In the genomic region with DNA sequence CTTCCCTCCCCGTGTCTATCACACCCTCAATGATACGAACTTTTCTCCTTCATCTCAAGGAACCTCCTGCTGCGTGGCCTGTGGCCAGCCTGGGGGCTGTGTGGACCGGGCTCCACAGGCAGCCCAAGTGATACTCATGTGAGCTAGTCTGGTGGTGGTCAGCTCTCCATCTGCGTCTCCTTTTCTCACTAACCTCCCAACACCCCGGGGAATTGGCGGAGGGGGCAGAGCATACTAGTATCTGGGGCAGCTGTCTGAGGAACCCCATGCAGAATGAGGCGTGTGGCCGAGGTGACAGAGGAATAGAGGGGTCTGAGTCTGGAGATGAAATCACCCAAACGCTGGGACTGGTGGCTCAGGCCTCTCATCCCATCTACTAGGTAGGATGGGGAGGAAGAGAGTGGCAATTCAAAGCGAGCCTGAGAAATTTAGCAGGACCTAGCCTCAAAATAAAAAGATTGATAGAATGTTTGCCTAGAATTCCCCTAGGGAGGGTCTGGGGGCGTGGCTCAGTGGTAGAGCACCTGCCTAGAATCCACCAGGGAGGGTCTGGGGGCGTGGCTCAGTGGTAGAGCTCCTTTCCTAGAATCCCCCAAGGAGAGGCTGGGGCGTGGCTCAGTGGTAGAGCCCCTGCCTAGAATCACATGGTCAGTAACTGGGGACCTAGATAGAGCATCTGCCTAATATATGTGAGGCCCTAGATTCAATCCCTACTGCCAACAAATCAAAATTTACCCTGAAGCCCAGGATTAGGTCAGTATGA, we compare ENCODE assay signal across 27 mouse cellular contexts. TPM values are rescaled to one million over a fixed set of nuclear protein-coding genes. Genes with fewer than 3 reads are reported as not detected.
DNase-seq lines count a peak whose midpoint lies in the region; ATAC-seq and TF ChIP-seq lines count a peak whose summit lies in the region.
"Had no signal": no experiment of that assay in that cellular context is flagged by ENCODE, and none has a peak within 500 bp of the region (broad histone marks: within the 10 kb centered on the region; RNA-seq: fewer than 3 reads in every experiment).

No protein-coding gene starts in this region.

- no peaks in the 10 kb centered on the region for H3K9me3 ChIP-seq in hindbrain, embryonic 12.5 days (replicated peaks)
- H3K9me3 ChIP-seq in hindbrain, postnatal 0 days (ENCODE audit: low read length) = no peaks in the 10 kb centered on the region
- H3K9me3 ChIP-seq in neural tube, embryonic 13.5 days = no peaks in the 10 kb centered on the region
- H3K9me3 ChIP-seq in hindbrain, embryonic 16.5 days (ENCODE audit: control insufficient read depth, low read length) = no peaks in the 10 kb centered on the region
- no peaks in the 10 kb centered on the region for H3K9me3 ChIP-seq in neural tube, embryonic 15.5 days (replicated peaks)
- no peaks in the 10 kb centered on the region for H3K9me3 ChIP-seq in kidney, embryonic 14.5 days (ENCODE audit: control insufficient read depth, low read length)
- H3K9me3 ChIP-seq: embryonic facial prominence, embryonic 15.5 days; forebrain, embryonic 12.5 days; heart, embryonic 12.5 days; liver, embryonic 12.5 days; megakaryocyte, embryonic 14.5 days had no signal

- H3K4me3 ChIP-seq in hindbrain, embryonic 12.5 days = peak overlapping the region; percentile 45; the same call in 1 of the 2 replicates
- H3K4me3 ChIP-seq in hindbrain, postnatal 0 days (ENCODE audit: low read length) = no peak overlapping the region
- 0 out of 2 replicates have a peak overlapping the region, but pooled peaks have one; percentile 45 for H3K4me3 ChIP-seq in neural tube, embryonic 13.5 days
- H3K4me3 ChIP-seq in hindbrain, embryonic 16.5 days (ENCODE audit: low read length) = no peak overlapping the region; the same call in 1 of the 2 replicates
- H3K4me3 ChIP-seq in neural tube, embryonic 15.5 days (replicated peaks) = no peak overlapping the region
- H3K4me3 ChIP-seq in kidney, embryonic 14.5 days (ENCODE audit: low read length) = no peak overlapping the region
- H3K4me3 ChIP-seq: liver, embryonic 12.5 days; megakaryocyte, embryonic 14.5 days had no signal

- 60% methylated on average over 14 of the region's 14 CpGs for WGBS in hindbrain, embryonic 12.5 days
- WGBS in hindbrain, postnatal 0 days = 66% methylated on average over 14 of the region's 14 CpGs
- WGBS in neural tube, embryonic 13.5 days = 62% methylated on average over 14 of the region's 14 CpGs
- 63% methylated on average over 14 of the region's 14 CpGs for WGBS in hindbrain, embryonic 16.5 days
- 75% methylated on average over 14 of the region's 14 CpGs for WGBS in neural tube, embryonic 15.5 days
- 64% methylated on average over 14 of the region's 14 CpGs for WGBS in kidney, embryonic 14.5 days

- H3K36me3 ChIP-seq in hindbrain, embryonic 12.5 days = peaks cover 5% of the 10 kb centered on the region; the same call in 1 of the 2 replicates
- H3K36me3 ChIP-seq in hindbrain, postnatal 0 days (ENCODE audit: insufficient read depth, low read length) = no peaks in the 10 kb centered on the region
- peaks cover 26% of the 10 kb centered on the region for H3K36me3 ChIP-seq in neural tube, embryonic 13.5 days
- no peaks in the 10 kb centered on the region for H3K36me3 ChIP-seq in hindbrain, embryonic 16.5 days (ENCODE audit: control insufficient read depth, insufficient read depth, low read length)
- peaks cover 6% of the 10 kb centered on the region; the same call in 1 of the 2 replicates for H3K36me3 ChIP-seq in neural tube, embryonic 15.5 days
- H3K36me3 ChIP-seq in kidney, embryonic 14.5 days (ENCODE audit: control insufficient read depth, insufficient read depth, low read length) = no peaks in the 10 kb centered on the region
- H3K36me3 ChIP-seq: embryonic facial prominence, embryonic 15.5 days; forebrain, embryonic 12.5 days; heart, embryonic 12.5 days; liver, embryonic 12.5 days had no signal

- no peak overlapping the region for H3K9ac ChIP-seq in hindbrain, embryonic 12.5 days
- H3K9ac ChIP-seq in hindbrain, postnatal 0 days (replicated peaks; ENCODE audit: low read length) = no peak overlapping the region
- H3K9ac ChIP-seq in neural tube, embryonic 13.5 days = no peak overlapping the region
- no peak overlapping the region; the same call in 1 of the 2 replicates for H3K9ac ChIP-seq in hindbrain, embryonic 16.5 days (ENCODE audit: low read depth, low read length)
- no peak overlapping the region for H3K9ac ChIP-seq in neural tube, embryonic 15.5 days (replicated peaks)
- no peak overlapping the region for H3K9ac ChIP-seq in kidney, embryonic 14.5 days (ENCODE audit: low read depth, low read length)
- H3K9ac ChIP-seq: embryonic facial prominence, embryonic 15.5 days; forebrain, embryonic 12.5 days; heart, embryonic 12.5 days; liver, embryonic 12.5 days; liver, postnatal 0 days had no signal

- ATAC-seq in hindbrain, embryonic 12.5 days (ENCODE audit: low FRiP score) = no peak
- ATAC-seq in hindbrain, postnatal 0 days = no peak
- no peak for ATAC-seq in neural tube, embryonic 13.5 days (ENCODE audit: low read depth)
- ATAC-seq in hindbrain, embryonic 16.5 days = no peak
- ATAC-seq in neural tube, embryonic 15.5 days (ENCODE audit: low FRiP score) = no peak
- ATAC-seq in kidney, embryonic 14.5 days (ENCODE audit: low FRiP score, low TSS enrichment) = no peak
- ATAC-seq: liver, embryonic 12.5 days; liver, postnatal 0 days had no signal

- no peak for DNase-seq in hindbrain, postnatal 0 days (ENCODE audit: low spot score)
- no peak for DNase-seq in neural tube, embryonic 10.5 days (ENCODE audit: extremely low spot score, low spot score)
- no peak for DNase-seq in kidney, postnatal 10 days
- DNase-seq: adrenal gland, postnatal 14 days; B cell, adult 2 months; cerebellum, adult 11 months; cerebellum, adult 9-10 months; gastrocnemius, postnatal 25 days; heart, adult 18-20 months; heart, postnatal 4 days; kidney, adult 18-20 months; kidney, postnatal 4 days; left cerebral cortex, postnatal 4 days; liver, postnatal 0 days; lung, postnatal 36 days; thymus, postnatal 4 days had no signal

- H3K27me3 ChIP-seq in hindbrain, embryonic 12.5 days = peaks cover 59% of the 10 kb centered on the region
- H3K27me3 ChIP-seq in hindbrain, postnatal 0 days (ENCODE audit: insufficient read depth, low read length) = no peaks in the 10 kb centered on the region
- peaks cover 68% of the 10 kb centered on the region for H3K27me3 ChIP-seq in neural tube, embryonic 13.5 days
- peaks cover 3% of the 10 kb centered on the region; the same call in 1 of the 2 replicates for H3K27me3 ChIP-seq in hindbrain, embryonic 16.5 days (replicated peaks; ENCODE audit: control insufficient read depth, insufficient read depth, low read length)
- peaks cover 8% of the 10 kb centered on the region for H3K27me3 ChIP-seq in neural tube, embryonic 15.5 days (replicated peaks)
- H3K27me3 ChIP-seq in kidney, embryonic 14.5 days (ENCODE audit: control insufficient read depth, insufficient read depth, low read length) = peaks cover 48% of the 10 kb centered on the region

- TF ChIP-seq CTCF in hindbrain, postnatal 0 days (IDR thresholded peaks at IDR 0.05; ENCODE audit: low read depth) = no peak

- no peak overlapping the region; the same call in 1 of the 2 replicates for H3K4me2 ChIP-seq in hindbrain, embryonic 12.5 days (replicated peaks)
- no peak overlapping the region for H3K4me2 ChIP-seq in hindbrain, postnatal 0 days (ENCODE audit: low read depth, low read length)
- peak overlapping the region; percentile 75 for H3K4me2 ChIP-seq in neural tube, embryonic 13.5 days
- peak overlapping the region; percentile 80 for H3K4me2 ChIP-seq in hindbrain, embryonic 16.5 days (ENCODE audit: low read length)
- H3K4me2 ChIP-seq in neural tube, embryonic 15.5 days = peak overlapping the region; percentile 73
- H3K4me2 ChIP-seq in kidney, embryonic 14.5 days (replicated peaks; ENCODE audit: low read depth, low read length) = no peak overlapping the region
- H3K4me2 ChIP-seq: liver, embryonic 12.5 days had no signal

- H3K4me1 ChIP-seq in hindbrain, embryonic 12.5 days = peaks cover 26% of the 10 kb centered on the region
- peaks cover 5% of the 10 kb centered on the region; the same call in 1 of the 2 replicates for H3K4me1 ChIP-seq in hindbrain, postnatal 0 days (ENCODE audit: insufficient read depth, low read length)
- peaks cover 25% of the 10 kb centered on the region for H3K4me1 ChIP-seq in neural tube, embryonic 13.5 days (replicated peaks)
- peaks cover 11% of the 10 kb centered on the region for H3K4me1 ChIP-seq in hindbrain, embryonic 16.5 days (ENCODE audit: control insufficient read depth, insufficient read depth, low read depth, low read length)
- peaks cover 11% of the 10 kb centered on the region for H3K4me1 ChIP-seq in neural tube, embryonic 15.5 days
- H3K4me1 ChIP-seq in kidney, embryonic 14.5 days (ENCODE audit: control insufficient read depth, insufficient read depth, low read length) = peaks cover 11% of the 10 kb centered on the region

- no peak overlapping the region for H3K27ac ChIP-seq in hindbrain, embryonic 12.5 days
- H3K27ac ChIP-seq in hindbrain, postnatal 0 days = no peak overlapping the region
- no peak overlapping the region for H3K27ac ChIP-seq in neural tube, embryonic 13.5 days (replicated peaks)
- no peak overlapping the region for H3K27ac ChIP-seq in hindbrain, embryonic 16.5 days (ENCODE audit: low read depth, low read length)
- H3K27ac ChIP-seq in neural tube, embryonic 15.5 days (replicated peaks) = no peak overlapping the region
- H3K27ac ChIP-seq in kidney, embryonic 14.5 days (ENCODE audit: low read depth, low read length) = no peak overlapping the region
- H3K27ac ChIP-seq: embryonic facial prominence, embryonic 15.5 days; forebrain, embryonic 12.5 days; liver, embryonic 12.5 days had no signal

RNA-seq across cellular contexts. Expression of a gene that starts 17.9 kb away (rescaled TPM):
- 23.9 and 34.1 TPM in 2 replicates for polyA plus RNA-seq in hindbrain, embryonic 12.5 days (2016; fragmentation: Nextera tagmentation; extraction: Ambion mirVana)
- total RNA-seq in hindbrain, postnatal 0 days (2014; rRNA removed) = 29.4 and 29.6 TPM in 2 replicates
- polyA plus RNA-seq in hindbrain, postnatal 0 days (2015; fragmentation: Nextera tagmentation; extraction: Ambion mirVana) = 28.0 and 30.0 TPM in 2 replicates
- polyA plus RNA-seq in neural tube, embryonic 13.5 days (2015; fragmentation: Nextera tagmentation; extraction: Ambion mirVana) = 15.8 and 19.3 TPM in 2 replicates
- polyA plus RNA-seq in hindbrain, embryonic 16.5 days (2015; fragmentation: Nextera tagmentation; extraction: Ambion mirVana) = 15.6 and 29.6 TPM in 2 replicates
- 36.4 and 38.1 TPM in 2 replicates for polyA plus RNA-seq in neural tube, embryonic 15.5 days (2015; fragmentation: Nextera tagmentation; extraction: Ambion mirVana)
- 32.4 and 36.9 TPM in 2 replicates for polyA plus RNA-seq in kidney, embryonic 14.5 days (2014; fragmentation: Nextera tagmentation; extraction: Ambion mirVana)
- total RNA-seq: monocyte, adult 5-6 weeks had no signal

Comparison
In these comparisons a context has a peak if more than half of its experiments do, and no peak if none do; other contexts are left out.
1. H3K4me2 ChIP-seq: peak in neural tube, embryonic 13.5 days (single experiment), hindbrain, embryonic 16.5 days (single experiment) and neural tube, embryonic 15.5 days (single experiment); none in hindbrain, embryonic 12.5 days (single experiment), hindbrain, postnatal 0 days (single experiment) and kidney, embryonic 14.5 days (single experiment).
2. H3K4me3 ChIP-seq: peak in hindbrain, embryonic 12.5 days (single experiment) and neural tube, embryonic 13.5 days (single experiment); none in hindbrain, postnatal 0 days (single experiment), hindbrain, embryonic 16.5 days (single experiment), neural tube, embryonic 15.5 days (single experiment) and kidney, embryonic 14.5 days (single experiment).